Mouse (Mus musculus) C2C12 (cell line): ENCODE measurements around the gene Gdf1.

Source experiments
- CEBPB ChIP-seq: IDR thresholded peaks from one replicate; pipeline ENCODE4 v1.6.1; 2011; ENCODE audit warnings: low read depth, mild to moderate bottlenecking, control low read depth, moderate library complexity
- CTCF ChIP-seq: IDR thresholded peaks from one replicate; pipeline ENCODE4 v1.5.1; 2011; ENCODE audit not compliant: control insufficient read depth, insufficient read depth, insufficient read length
- FOSL1 ChIP-seq: IDR thresholded peaks from one replicate; pipeline ENCODE4 v1.8.0; 2011; ENCODE audit warnings: mild to moderate bottlenecking, low read length; ENCODE audit not compliant: poor library complexity, insufficient read depth, severe bottlenecking
- MAX ChIP-seq: IDR thresholded peaks from one replicate; pipeline ENCODE4 v1.6.1; 2011; ENCODE audit warnings: mild to moderate bottlenecking, control low read depth
- MYOD1 ChIP-seq: IDR thresholded peaks from one replicate; pipeline ENCODE4 v1.6.1; 2011; ENCODE audit warnings: low read depth; ENCODE audit not compliant: control insufficient read depth, insufficient read length
- MYOG ChIP-seq: IDR thresholded peaks from one replicate; pipeline ENCODE4 v1.6.1; 2011; ENCODE audit not compliant: control insufficient read depth, insufficient read length; ENCODE audit errors: extremely low read depth
- USF1 ChIP-seq: IDR thresholded peaks from one replicate; pipeline ENCODE4 v1.6.1; 2011; ENCODE audit warnings: low read depth, mild to moderate bottlenecking, control low read depth, moderate library complexity

- TF ChIP-seq MYOG (no peak), CTCF (no peak), CEBPB (no peak), MAX (no peak), USF1 (no peak), MYOD1 (no peak), FOSL1 (no peak)
These were observed 45.2 kb upstream of the Gdf1 start for GRCm38 (mm10) chr8:70284421-70284820.
